Mouse (Mus musculus): ENCODE data around the gene C87436.

Gene C87436

DNA sequence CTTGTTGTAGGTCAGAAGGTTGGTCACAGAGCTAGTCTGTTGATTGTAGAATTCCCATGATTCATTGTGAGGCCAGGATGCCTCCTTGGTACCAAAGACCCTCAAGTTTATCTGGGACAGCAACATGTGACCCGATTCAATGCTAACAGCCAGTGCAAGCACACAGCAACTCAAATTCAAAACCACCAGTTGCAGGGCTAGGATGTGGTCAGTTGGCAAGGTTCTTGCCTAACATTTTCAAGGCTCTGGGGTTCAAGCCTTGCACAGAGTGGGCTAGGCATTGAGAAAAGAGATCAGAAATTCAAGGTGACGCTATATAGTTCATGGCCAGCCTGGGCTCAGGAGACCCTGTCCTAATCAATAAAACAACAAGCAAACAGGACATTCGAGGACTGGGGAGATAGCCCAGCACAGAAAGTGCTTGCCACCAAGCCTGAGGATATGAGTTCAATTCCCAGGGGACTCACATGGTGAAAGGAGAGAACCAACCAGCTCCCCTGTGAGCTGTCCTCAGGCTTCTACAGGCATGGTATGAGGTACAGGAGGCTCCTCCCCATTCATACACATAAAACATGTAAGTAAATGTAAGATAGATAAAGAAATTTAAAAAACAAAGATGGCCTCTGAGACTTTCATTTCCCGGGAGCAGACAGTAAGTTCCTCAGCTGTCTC lies 71.2 kb downstream of the C87436 start:
- in situ Hi-C loops (cut with MboI, MseI) = no loop called here

- in situ Hi-C loops (cut with MboI, MseI) = no loop called here
These were observed 71.7 kb downstream of the C87436 start for GRCm38 (mm10) chr6:86509866-86510200.

- in situ Hi-C loops (cut with MboI, MseI) = no loop called here
These were observed 72.8 kb downstream of the C87436 start for GRCm38 (mm10) chr6:86510979-86511378.

GRCm38 (mm10) chr6:86513296-86513695 lies 75.1 kb downstream of the C87436 start:
- in situ Hi-C loops (cut with MboI, MseI) = no loop called here

DNA sequence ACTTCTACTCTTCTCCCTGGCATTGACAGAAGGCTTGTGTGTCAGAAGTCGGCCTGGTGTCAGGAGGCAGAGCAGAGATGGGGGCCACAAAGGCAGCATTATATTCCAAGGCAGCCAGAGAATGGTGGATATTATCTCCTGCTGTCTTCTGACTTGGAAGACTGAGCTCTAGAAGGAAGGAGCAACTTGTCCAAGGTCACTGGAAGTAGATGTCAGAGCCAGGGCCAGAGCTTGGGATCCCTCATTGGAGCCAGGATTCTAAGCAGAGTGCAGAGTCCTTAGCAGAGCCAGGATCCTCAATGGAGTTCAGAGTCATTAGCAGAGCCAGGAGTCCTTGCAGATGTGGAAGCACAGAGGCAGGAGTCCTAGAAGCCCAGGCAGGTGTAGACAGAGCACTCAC lies 77.8 kb downstream of the C87436 start:
- in situ Hi-C loops (cut with MboI, MseI) = no loop called here

- in situ Hi-C loops (cut with MboI, MseI) = loop anchor here (10.0 kb wide), 1 partner anchor 45 kb away; no protein-coding TSS in a partner anchor
These were observed 81.7 kb downstream of the C87436 start for GRCm38 (mm10) chr6:86519767-86520345.

DNA sequence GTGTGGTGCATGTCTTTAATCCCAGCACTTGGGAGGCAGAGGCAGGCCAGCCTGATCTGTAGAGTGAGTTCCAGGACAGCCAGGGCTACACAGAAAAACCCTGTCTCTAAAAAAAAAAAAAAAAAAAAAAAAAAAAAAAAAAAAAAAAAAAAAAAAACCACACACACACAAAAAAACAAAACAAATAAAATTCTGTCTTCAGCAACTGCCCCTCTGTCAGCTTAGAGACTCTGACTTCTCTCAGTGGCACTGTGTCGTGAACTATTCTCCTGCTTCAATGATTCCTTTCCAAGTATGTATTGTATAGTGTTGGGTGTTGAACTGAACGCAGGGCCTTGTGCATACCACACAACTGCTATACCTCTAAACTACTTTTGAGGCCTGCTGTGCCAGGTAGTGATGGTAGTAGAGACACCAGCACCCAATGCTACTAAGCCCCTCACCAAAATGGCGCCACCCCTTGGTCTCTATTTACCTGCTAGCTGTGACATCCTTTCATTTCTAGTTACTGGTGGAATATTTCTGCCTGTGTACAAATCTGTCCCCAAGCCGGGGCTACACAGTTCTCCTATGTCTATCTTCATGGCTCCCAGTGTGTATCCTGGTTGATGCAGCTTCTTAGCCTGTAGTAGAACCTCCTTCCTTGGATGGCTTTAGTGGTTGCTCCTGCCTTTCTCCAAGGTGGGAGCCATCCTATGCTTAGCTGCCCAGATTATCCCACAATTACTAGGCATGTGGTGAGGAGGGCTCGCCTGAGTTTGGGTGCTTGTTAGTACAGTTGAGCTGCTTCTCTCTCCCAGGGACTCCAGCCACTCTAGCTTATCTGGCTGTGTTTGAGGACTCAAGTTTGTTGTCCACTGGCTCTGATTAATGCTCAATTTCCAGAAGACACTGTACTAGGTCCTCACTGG lies 84.1 kb downstream of the C87436 start:
- in situ Hi-C loops (cut with MboI, MseI) = loop anchor here (10.0 kb wide), 1 partner anchor 47 kb away; no protein-coding TSS in a partner anchor
